Mouse (Mus musculus) CH12.LX (cell line): Measurements from ENCODE around the gene Tusc2. TPM values are rescaled to one million over a fixed set of nuclear protein-coding genes. Genes with fewer than 3 reads are reported as not detected.

Experiments
- DNase-seq: peaks from one replicate; pipeline ENCODE4 v3.0.0-alpha.2; 2013; ENCODE audit errors: extremely low read depth
- H3K27ac ChIP-seq: 2 replicates; pipeline ENCODE4 v1.5.1; 2012; ENCODE audit warnings: low read depth, mild to moderate bottlenecking, control low read depth, moderate library complexity; ENCODE audit not compliant: insufficient read depth
- H3K27me3 ChIP-seq: replicated peaks from 2 replicates; pipeline ENCODE3; 2012; ENCODE audit warnings: inconsistent platforms
- H3K36me3 ChIP-seq, 2 experiments: replicated peaks in 1 of 2; 2 replicates each; pipeline versions ENCODE3 to v1.6.1; 2012; ENCODE audit warnings: inconsistent platforms in 1 of 2, low read length in 1 of 2, mild to moderate bottlenecking in 1 of 2, mixed read lengths in 1 of 2, moderate library complexity in 1 of 2; ENCODE audit not compliant: control insufficient read depth in 1 of 2, insufficient read depth in 1 of 2
- H3K4me1 ChIP-seq, 2 experiments: 2 replicates each; pipeline ENCODE4 v1.6.1; 2012; ENCODE audit warnings: inconsistent platforms in 1 of 2, moderate library complexity in 1 of 2; ENCODE audit not compliant: insufficient read depth in 2 of 2, control insufficient read depth in 1 of 2
- H3K4me2 ChIP-seq: 2 replicates; pipeline ENCODE4 v1.6.1; 2012; ENCODE audit warnings: low read depth, mild to moderate bottlenecking, control low read depth; ENCODE audit not compliant: poor library complexity, insufficient read depth, severe bottlenecking
- H3K4me3 ChIP-seq, 3 experiments: fragments of 150-350 bp in 1 of 3; sonication (generic) in 1 of 3; replicated peaks in 1 of 3; 2 replicates each; pipeline versions ENCODE3 to v1.5.1; 2011 to 2012; ENCODE audit warnings: low read depth in 2 of 3, low read length in 2 of 3, mild to moderate bottlenecking in 2 of 3, moderate library complexity in 2 of 3, control low read depth in 1 of 3, improper control_type of control experiment in 1 of 3, inconsistent platforms in 1 of 3, mixed read lengths in 1 of 3; ENCODE audit not compliant: poor library complexity in 1 of 3
- H3K79me2 ChIP-seq: replicated peaks from 2 replicates; pipeline ENCODE4 v1.6.1; 2012; ENCODE audit warnings: mild to moderate bottlenecking, moderate library complexity; ENCODE audit not compliant: control insufficient read depth, poor library complexity, insufficient read depth, severe bottlenecking; ENCODE audit errors: extremely low read depth
- H3K9ac ChIP-seq: 2 replicates; pipeline ENCODE4 v1.6.1; 2012; ENCODE audit warnings: low read depth, mild to moderate bottlenecking, control low read depth, moderate library complexity; ENCODE audit not compliant: insufficient read depth
- H3K9me3 ChIP-seq: replicated peaks from 2 replicates; pipeline ENCODE3; 2012; ENCODE audit warnings: low read length, inconsistent platforms, mixed read lengths
- ELF1 ChIP-seq: IDR thresholded peaks from 2 replicates; pipeline ENCODE4 v1.6.1; 2014; ENCODE audit warnings: low read depth, mild to moderate bottlenecking, inconsistent platforms, low read length, improper control_type of control experiment
- EP300 ChIP-seq: IDR thresholded peaks from 2 replicates; pipeline ENCODE4 v1.6.1; 2011; ENCODE audit warnings: low read length, improper control_type of control experiment
- HCFC1 ChIP-seq: IDR thresholded peaks from 2 replicates; pipeline ENCODE4 v1.6.1; 2012; ENCODE audit warnings: low read depth, mild to moderate bottlenecking, inconsistent platforms, low read length, improper control_type of control experiment
- JUN ChIP-seq: IDR thresholded peaks from 2 replicates; pipeline ENCODE4 v1.6.1; 2011; ENCODE audit warnings: low read depth, mild to moderate bottlenecking, low read length, improper control_type of control experiment, moderate library complexity; ENCODE audit not compliant: insufficient read depth
- MAFK ChIP-seq: IDR thresholded peaks from 2 replicates; pipeline ENCODE4 v1.6.1; 2011; ENCODE audit warnings: low read length, improper control_type of control experiment; ENCODE audit not compliant: insufficient replicate concordance
- PAX5 ChIP-seq: IDR thresholded peaks from 2 replicates; pipeline ENCODE4 v1.6.1; 2012; ENCODE audit warnings: low read length, inconsistent platforms, mixed read lengths
- POLR2A ChIP-seq: IDR thresholded peaks from 2 replicates; pipeline ENCODE4 v1.6.1; 2011; ENCODE audit warnings: low read depth, mild to moderate bottlenecking, improper control_type of control experiment, low read length
- SIN3A ChIP-seq: IDR thresholded peaks from 2 replicates; pipeline ENCODE4 v1.6.1; 2012; ENCODE audit warnings: low read length, improper control_type of control experiment, inconsistent platforms
- SMC3 ChIP-seq: IDR thresholded peaks from 2 replicates; pipeline ENCODE4 v1.6.1; 2011; ENCODE audit warnings: low read depth, low read length, improper control_type of control experiment
- UBTF ChIP-seq: IDR thresholded peaks from 2 replicates; pipeline ENCODE4 v1.6.1; 2012; ENCODE audit warnings: low read depth, mild to moderate bottlenecking, inconsistent platforms, low read length, improper control_type of control experiment, moderate library complexity
- ZNF384 ChIP-seq: IDR thresholded peaks from 2 replicates; pipeline ENCODE4 v1.6.1; 2012; ENCODE audit warnings: low read depth, low read length, improper control_type of control experiment, inconsistent platforms
- dilution Hi-C: fragments of 300-500 bp; cut with MboI; formaldehyde crosslinking; loops from 2 replicates; pipeline ENCODE4 v1.14.3; 2020; ENCODE audit warnings: low sequenced_read_pairs; ENCODE audit not compliant: extremely low pct_unique_long_range_greater_than_20kb, extremely low pct_ligation_motif_present
- in situ Hi-C: fragments of 300-500 bp; cut with MboI; formaldehyde crosslinking; loops from 3 replicates; pipeline ENCODE4 v1.14.3; 2019; ENCODE audit warnings: low sequenced_read_pairs, low pct_ligation_motif_present, low pct_unique_long_range_greater_than_20kb, mixed read lengths
- polyA plus RNA-seq: library from polyadenylated mRNA; unstranded; fragments of >175 nt; gene quantifications from 2 replicates; pipeline ENCODE4 v1.2.1, GENCODE M21; 2012; ENCODE audit warnings: low read depth; ENCODE audit not compliant: insufficient read length
- total RNA-seq, 2 experiments: library from RNA; depleted of rRNA; stranded (reverse); fragments of 300-350 nt in 1 of 2; fragments of >200 nt in 1 of 2; gene quantifications; 2 replicates each; pipeline ENCODE4 v1.2.3; 2012 to 2014

Gene Tusc2
- total and polyA plus RNA-seq, 3 experiments: 23.0 to 39.2 (median 33.3) TPM

GRCm38 (mm10) chr9:107605041-107605661 lies 42.1 kb downstream of the Tusc2 start:
- dilution Hi-C loops: no loop called here
- TF ChIP-seq MAFK (no peak), JUN (no peak), POLR2A (no peak), EP300 (no peak), HCFC1 (no peak), ELF1 (no peak)
- TF ChIP-seq, all 38 proteins: peak for 0
- H3K36me3 ChIP-seq: peaks cover 0 to 16% of the 10 kb centered on the region in 2 experiments
- no peak for DNase-seq
- no peak overlapping the region for H3K4me3 ChIP-seq
- H3K79me2 ChIP-seq: no peaks in the 10 kb centered on the region
- H3K27me3 ChIP-seq: no peaks in the 10 kb centered on the region
- H3K4me1 ChIP-seq: peaks cover 41 to 76% of the 10 kb centered on the region in 2 experiments
- in situ Hi-C loops: loop anchor here (5.0 kb wide), 1 partner anchor 37 kb away; no protein-coding TSS in a partner anchor
- H3K9me3 ChIP-seq: no peaks in the 10 kb centered on the region
- H3K27ac ChIP-seq: no peak overlapping the region
- H3K4me2 ChIP-seq: no peak overlapping the region
- no peak overlapping the region for H3K9ac ChIP-seq

GRCm38 (mm10) chr9:107606591-107606990 lies 43.5 kb downstream of the Tusc2 start:
- in situ Hi-C loops: loop anchor here (5.0 kb wide), 1 partner anchor 36 kb away; no protein-coding TSS in a partner anchor
- dilution Hi-C loops: no loop called here
- Histone ChIP-seq H3K4me1 (peaks cover 45 to 86% of the 10 kb centered on the region in 2 experiments), H3K79me2 (no peaks in the 10 kb centered on the region), H3K9me3 (no peaks in the 10 kb centered on the region), H3K36me3 (peaks cover 0 to 2% of the 10 kb centered on the region in 2 experiments), H3K4me3 (no peak overlapping the region), H3K9ac (no peak overlapping the region), H3K27me3 (no peaks in the 10 kb centered on the region)
- no peak for DNase-seq
- no peak for TF ChIP-seq SIN3A
- TF ChIP-seq, all 38 proteins: peak for 0
- H3K27ac ChIP-seq: no peak overlapping the region
- no peak overlapping the region for H3K4me2 ChIP-seq

- Histone ChIP-seq H3K4me3 (no peak overlapping the region), H3K4me1 (peaks cover 46 to 86% of the 10 kb centered on the region in 2 experiments), H3K9me3 (no peaks in the 10 kb centered on the region), H3K79me2 (no peaks in the 10 kb centered on the region), H3K36me3 (no peaks in the 10 kb centered on the region), H3K9ac (no peak overlapping the region), H3K27me3 (no peaks in the 10 kb centered on the region), H3K27ac (no peak overlapping the region), H3K4me2 (no peak overlapping the region)
- TF ChIP-seq SMC3: no peak
- no peak for TF ChIP-seq UBTF
- TF ChIP-seq JUN: no peak
- no peak for TF ChIP-seq MAFK
- no peak for TF ChIP-seq ZNF384
- no peak for TF ChIP-seq PAX5
- no peak for TF ChIP-seq EP300
- in situ Hi-C loops: loop anchor here (5.0 kb wide), 1 partner anchor 35 kb away; no protein-coding TSS in a partner anchor
- no peak for DNase-seq
- dilution Hi-C loops: no loop called here
Measured at GRCm38 (mm10) chr9:107607036-107607435, 44.0 kb downstream of the Tusc2 start.
